Mouse (Mus musculus): ENCODE measurements around the gene Meox1.

Meox1 gene

DNA sequence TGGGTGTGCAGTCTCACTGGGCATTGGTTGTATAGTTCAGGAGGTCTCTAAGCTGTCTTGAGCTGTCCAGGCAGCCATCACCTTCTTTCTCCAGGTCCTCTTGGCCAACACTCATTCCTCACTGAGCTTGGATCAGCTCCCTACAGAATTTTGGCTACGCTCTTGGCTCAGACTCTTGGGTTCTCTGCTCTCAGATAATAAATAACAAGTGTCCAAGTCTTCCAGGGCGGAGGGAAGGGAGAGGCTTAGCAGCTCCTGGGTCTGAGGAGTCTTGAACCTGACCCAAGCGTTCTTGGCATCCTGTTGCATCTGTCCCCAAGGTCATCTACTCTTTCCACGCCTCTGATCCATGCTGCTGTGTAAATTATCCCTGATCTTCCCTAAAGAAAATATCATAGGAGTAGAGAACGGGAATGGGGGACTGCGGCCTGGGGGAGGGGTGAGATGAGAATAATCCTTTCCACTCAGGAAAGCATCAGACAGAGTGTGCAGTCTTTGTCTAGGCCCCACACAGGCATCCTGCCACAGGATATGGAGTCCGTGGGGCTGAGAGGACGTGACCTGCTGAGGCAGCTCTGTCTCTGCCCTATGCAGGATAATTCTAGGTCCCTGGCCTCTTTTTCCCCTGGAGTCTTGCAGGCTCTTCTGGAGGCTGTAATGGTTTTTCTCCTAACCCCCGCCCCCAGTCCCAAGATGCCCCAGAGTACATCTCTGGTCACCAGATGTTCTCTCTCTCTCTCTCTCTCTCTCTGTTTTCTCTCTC lies 38.0 kb downstream of the Meox1 start:
- peak; percentile 78 for DNase-seq (ENCODE audit: low read depth, low spot score)

DNA sequence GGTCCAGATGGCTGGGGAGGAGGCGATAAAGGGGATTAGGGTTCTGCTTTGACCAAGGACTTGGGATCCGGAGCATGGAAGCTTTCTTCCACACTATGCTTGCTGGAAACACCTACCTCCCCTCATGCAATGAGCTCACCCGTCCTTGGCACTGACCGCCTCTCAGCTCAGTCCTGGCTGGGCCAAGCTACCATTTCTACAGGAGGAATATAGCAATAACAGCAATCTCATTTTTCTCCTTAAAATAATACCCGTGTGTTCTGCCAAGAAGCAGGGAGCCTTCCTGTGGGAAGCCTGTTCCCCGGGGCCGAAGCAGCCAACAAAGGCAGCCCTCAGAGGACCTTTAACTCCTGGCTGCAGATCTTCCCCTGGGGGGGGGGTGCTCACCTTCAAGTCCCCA lies 43.1 kb downstream of the Meox1 start:
- DNase-seq (ENCODE audit: low read depth, low spot score): peak; percentile 49

DNA sequence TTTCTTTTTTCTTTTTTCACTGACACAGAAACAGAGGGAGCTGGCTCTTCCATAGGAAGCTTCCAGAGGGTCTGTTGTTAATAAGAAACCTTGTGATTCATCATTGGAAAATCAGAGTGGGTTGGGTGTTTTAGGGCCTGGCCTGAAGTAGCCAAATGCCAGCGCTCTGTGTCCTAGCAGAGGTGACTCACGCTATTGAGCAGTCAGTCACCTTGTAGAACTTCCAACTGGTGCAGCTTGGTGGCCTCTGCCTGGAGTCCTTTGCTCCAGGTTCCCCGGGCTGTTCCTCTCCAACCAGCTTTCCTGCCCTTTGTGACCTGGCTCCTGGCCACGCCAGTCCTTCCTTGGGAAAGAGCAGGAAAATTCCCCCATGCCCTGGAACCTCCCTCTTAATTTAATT lies 44.9 kb downstream of the Meox1 start:
- DNase-seq (ENCODE audit: low read depth, low spot score): peak; percentile 54

DNA sequence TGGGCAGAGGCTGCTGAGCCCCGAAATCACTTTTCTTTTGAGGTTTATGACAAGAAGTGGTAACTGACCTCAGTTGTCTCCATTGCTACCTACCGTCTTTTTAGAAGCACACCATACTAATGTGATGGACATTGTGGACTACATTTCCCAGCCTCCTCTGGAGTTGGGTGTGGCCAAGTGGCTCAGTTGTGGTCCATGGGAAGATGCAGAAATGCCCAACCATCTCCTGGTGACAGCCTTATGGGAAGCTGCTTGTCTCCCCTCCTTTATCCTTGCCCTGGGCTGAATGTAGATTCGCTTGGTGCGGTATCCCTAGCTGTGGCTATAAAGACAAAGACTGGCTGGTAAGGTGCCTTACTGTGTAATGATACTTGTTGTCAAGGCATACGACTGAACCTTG lies 46.7 kb downstream of the Meox1 start:
- DNase-seq (ENCODE audit: low read depth, low spot score): no peak

DNA sequence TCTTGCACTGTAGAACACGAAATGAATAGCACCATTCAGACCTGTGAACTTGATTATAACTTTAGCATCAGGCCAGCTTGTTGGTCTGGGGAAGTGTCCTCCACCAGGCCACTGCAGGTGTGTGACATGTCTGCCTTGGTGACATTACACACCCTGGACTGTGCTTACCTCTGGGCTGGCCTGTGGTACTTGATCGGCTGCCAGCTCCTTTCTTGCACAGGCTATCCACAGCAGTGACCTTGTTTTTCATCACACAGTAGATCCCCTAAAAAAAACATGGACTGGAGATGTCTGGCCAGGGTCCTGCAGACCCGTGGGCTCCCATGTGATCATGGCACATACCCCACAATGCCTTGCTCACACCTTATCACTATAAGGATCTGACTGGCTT lies 51.4 kb downstream of the Meox1 start:
- DNase-seq (ENCODE audit: low read depth, low spot score): no peak

DNA sequence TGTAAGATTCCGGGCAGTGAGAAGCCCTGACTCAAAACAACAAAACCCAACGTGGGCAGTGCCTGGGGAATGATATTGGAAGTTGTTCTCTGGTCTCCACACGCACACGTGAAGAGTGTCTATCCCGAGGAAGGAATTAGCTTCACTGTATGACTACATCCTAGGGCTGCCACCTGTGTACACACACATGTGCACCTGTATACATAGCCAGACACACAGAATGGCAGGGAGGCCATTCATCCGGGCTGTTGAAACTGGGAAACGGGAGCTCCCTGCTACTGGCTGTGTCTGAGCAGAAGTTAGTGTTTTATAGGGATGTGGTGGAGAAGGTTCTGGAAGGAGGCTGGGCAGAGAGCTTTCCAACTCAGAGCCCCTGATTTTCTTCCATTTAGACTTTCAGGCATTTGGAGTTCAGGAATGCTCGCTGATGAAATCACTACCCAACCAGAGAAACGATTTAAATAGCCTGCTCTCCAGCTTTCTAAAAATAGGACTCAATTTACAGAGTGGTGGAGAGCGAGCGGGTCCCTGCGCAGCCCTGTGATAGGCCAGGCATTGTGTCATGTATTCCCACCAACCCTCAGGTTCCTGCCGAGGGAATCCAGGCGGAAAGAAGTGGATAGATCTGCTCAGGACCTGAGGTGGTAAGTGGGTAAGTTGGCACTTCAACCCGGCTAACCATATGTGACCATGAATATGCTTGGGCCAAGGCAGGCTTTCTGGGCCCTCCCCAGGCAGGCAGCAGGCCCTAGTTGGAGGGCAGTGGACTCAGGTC lies 52.0 kb downstream of the Meox1 start:
- peak; percentile 36 for DNase-seq (ENCODE audit: low read depth, low spot score)

DNA sequence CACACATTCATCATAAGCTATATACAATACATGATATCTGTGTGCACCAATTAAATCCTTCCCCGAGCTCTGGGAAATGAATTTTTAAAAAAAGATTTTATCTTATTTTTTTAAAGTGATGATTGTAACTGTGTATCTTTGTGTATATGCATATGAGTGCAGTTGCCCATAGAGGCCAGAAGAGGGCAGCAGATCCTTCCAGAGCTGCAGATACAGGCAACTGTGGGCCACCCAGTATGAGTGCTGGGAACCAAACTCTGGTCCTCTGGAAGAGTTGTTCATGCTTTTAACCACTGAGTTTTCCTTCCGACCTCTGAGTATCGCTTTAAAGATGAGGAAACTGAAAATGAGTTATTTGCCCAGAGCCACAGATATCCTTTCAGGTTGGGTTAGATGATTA lies 53.8 kb downstream of the Meox1 start:
- DNase-seq (ENCODE audit: low read depth, low spot score): no peak

DNA sequence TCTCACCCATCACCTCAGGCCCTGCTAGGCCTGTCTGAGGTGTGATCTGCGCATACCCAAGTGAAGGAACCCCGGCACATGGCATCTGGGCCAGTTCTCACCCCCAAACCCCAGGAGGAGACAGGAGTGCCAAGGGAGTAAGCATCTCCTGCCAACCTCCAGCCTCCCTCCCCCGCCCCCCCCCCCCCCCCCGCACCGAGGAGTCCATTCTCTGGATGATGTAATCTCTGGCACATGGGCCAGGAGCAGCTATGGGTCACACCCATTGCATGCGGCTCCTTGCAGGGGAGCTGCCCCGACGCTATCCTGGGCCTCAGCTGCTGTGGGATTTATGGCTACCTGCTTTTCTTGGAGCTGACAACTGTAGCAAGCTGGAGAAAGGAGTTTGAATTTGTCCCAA lies 54.7 kb downstream of the Meox1 start:
- peak; percentile 61 for DNase-seq (ENCODE audit: low read depth, low spot score)

DNA sequence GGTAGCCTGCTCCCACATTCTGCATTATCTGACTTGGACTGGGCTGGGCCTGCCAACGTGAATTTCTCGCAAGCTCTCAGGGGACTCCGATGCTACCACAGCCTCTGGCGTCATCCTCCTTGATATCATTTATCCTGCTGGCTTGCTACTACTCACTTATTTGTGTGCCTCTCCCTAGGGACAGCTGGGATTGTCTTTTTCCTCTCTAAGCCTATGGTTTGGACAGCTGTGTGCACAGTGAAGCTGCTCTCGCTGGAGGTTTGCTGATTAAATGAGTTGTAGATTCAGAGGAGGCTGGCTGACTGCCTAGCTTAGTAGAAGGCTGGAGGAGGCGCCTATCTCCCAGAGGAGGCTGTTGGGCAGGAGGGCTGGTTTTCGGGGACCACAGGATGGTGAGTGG lies 62.2 kb downstream of the Meox1 start:
- DNase-seq (ENCODE audit: low read depth, low spot score): peak; percentile 32

DNA sequence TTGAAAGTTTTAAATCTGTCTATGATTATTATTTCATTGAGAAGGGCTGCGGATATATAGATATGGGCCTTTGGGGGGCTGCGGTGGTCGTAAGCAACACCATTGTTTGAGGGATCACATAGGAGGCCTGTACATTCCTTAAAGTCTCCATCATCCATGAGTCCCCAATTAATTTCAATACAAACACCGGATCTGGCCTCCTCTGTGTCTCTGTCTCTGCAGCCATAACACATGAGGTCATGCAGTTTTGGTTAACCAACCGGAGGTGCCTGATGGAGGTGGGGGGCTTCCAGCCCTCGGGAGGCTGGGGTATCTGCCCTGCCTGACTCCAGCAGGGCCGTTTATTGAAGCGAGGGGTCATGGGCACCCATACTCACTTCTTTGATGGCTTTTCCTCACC lies 63.6 kb downstream of the Meox1 start:
- no peak for DNase-seq (ENCODE audit: low read depth, low spot score)

DNA sequence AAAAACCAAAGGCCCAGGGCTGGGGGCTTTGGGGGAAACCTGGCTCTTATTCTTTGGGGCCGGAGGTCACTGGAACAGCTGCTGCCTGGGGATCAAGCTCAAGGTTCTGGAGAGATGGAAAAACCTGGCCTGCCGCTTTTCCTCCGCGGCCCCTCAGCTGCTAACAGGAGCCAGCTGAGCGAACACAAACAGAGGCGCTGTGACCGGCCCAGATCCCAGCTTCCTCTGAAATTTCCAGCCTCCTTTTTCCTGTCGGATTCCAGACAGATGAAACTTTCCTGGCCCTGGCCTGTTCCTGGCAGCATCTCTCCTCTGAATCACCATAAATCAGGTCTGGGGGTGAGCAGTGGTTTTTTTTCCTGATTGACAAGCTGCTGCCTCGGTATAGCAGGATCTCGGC lies 64.1 kb downstream of the Meox1 start:
- DNase-seq (ENCODE audit: low read depth, low spot score): peak; percentile 59

DNA sequence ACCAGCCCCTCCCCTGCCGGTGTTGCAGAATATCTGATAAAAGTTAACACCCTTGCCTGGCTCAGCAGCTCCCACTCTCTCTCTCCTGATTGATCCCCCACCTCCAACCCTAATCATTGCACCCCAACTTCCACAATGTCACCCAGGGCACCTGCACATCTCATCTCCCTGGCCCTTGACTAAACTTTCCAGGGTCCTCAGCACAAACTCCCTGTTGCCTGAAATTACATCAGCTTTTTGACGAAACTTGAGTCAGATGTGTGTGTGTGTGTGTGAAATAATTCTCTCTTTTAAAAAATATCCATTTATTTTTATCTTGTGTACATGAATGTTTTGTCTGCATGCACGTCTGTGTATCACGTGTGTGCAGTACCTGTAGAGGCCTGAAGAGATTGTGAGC lies 65.5 kb downstream of the Meox1 start:
- no peak for DNase-seq (ENCODE audit: low read depth, low spot score)
